Mouse (Mus musculus) embryonic fibroblast, embryonic 13.5 days (primary cell): ENCODE data around the gene Foxp1.

Source experiments
- CTCF ChIP-seq: IDR thresholded peaks from 2 replicates; pipeline ENCODE4 v1.5.1; 2011; ENCODE audit warnings: mild to moderate bottlenecking, control low read depth, low read length, moderate library complexity, borderline replicate concordance; ENCODE audit not compliant: insufficient read depth
- POLR2A ChIP-seq: IDR thresholded peaks from 2 replicates; pipeline ENCODE4 v1.6.1; 2011; ENCODE audit warnings: low read depth, mild to moderate bottlenecking, control low read depth, low read length, moderate library complexity

DNA sequence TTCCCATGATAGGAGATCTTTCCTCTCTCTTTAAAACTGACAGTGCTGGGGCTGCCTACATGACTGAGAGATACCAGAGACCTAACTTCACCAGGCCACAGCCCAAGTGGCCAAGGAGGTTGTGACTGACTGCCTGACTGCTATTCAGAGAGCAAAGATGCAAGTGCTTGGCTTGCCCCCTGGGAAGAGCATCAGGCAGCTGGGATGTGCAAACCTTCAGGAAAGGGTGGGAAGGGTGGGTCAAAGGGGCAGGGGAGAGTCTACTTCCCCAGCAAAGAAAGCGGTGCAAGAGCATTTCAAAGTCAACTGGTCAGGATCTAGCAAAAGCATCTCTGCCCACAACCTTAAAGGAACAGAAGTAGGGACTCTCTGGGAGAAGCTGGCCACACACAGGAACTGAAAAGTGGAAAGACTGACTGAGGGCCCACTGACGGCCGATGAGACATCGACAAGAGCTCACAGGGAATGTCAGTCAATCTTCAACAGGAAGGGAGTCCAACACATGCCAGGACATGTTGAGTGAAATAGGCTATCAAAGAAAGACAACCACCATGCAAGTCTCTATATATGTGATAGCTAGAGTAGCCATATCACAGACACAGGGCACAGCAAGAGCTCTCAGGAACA lies 138.6 kb downstream of the Foxp1 start:
- TF ChIP-seq CTCF (no peak), POLR2A (no peak)
